Mouse (Mus musculus) cerebellum, adult 11-12 months (tissue): ENCODE data around the gene Deaf1.
"Not testable (repeated sequence)": the region's sequence is repeated elsewhere in the genome, so short reads cannot be mapped to it uniquely, and the experiment has no call there.

Experiments
- DNase-seq: peaks from one replicate; pipeline ENCODE4 v3.0.0; 2022

Gene Deaf1

DNA sequence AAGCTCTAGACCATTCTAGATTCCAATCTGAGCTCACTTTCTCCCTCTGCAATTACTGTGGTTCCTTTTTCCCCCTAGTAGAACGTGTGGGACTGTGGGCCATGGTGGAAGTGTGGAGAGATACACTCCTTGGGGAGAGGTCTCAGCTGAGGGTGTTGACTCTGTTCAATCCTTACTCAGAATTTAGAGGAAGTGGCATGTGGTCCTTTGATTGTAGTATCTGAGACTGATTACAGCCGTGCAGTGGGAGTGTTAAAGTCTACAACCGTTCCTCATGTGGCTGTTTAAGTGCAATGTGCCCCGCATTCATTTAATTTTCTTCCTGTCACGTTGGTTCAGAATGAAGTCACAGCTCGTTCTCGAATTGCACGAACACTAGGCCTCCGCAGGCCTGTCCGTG is 71.3 kb downstream of the Deaf1 start:
- no peak for DNase-seq

DNA sequence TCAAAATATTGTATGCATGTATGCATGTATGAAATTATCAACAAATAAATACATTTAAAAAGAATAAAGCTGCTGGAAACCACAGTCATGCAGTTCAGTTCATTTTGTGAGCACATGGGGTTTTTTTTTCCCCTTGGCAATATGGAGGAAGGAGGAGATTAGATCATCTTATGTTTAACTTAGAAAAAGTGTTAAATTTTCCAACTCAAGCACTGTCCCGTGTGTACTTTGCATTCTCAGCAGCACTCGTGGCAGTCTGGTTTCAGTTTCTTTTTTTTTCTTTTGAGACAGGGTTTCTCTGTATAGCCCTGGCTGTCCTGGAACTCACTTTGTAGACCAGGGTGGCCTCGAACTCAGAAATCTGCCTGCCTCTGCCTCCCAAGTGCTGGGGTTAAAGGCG is 77.0 kb downstream of the Deaf1 start:
- not testable (repeated sequence) for DNase-seq
